Mouse (Mus musculus) midbrain, embryonic 15.5 days (tissue): ENCODE measurements around the gene Cenpf. TPM values are rescaled to one million over a fixed set of nuclear protein-coding genes. Genes with fewer than 3 reads are reported as not detected.

Experiments
- ATAC-seq: fragments of 200-750 bp; cut with Nextera tagmentation; replicated peaks from 2 replicates; pipeline ENCODE4 v1.8.0; 2017; ENCODE audit warnings: moderate TSS enrichment
- H3K27ac ChIP-seq: fragments of 300-500 bp; sonication (generic); 2 replicates; pipeline ENCODE4 v1.5.1; 2015; ENCODE audit warnings: mild to moderate bottlenecking, inconsistent platforms
- H3K27me3 ChIP-seq: fragments of 300-500 bp; sonication (generic); replicated peaks from 2 replicates; pipeline ENCODE4 v1.6.1; 2015; ENCODE audit warnings: inconsistent platforms
- H3K36me3 ChIP-seq: fragments of 300-500 bp; sonication (generic); replicated peaks from 2 replicates; pipeline ENCODE4 v1.6.1; 2015; ENCODE audit warnings: inconsistent platforms
- H3K4me1 ChIP-seq: fragments of 300-500 bp; sonication (generic); 2 replicates; pipeline ENCODE4 v1.6.1; 2015; ENCODE audit warnings: inconsistent platforms
- H3K4me2 ChIP-seq: fragments of 300-500 bp; sonication (generic); 2 replicates; pipeline ENCODE4 v1.6.1; 2015; ENCODE audit warnings: inconsistent platforms, mild to moderate bottlenecking, moderate library complexity
- H3K4me3 ChIP-seq: fragments of 300-500 bp; sonication (generic); 2 replicates; pipeline ENCODE4 v1.5.1; 2015; ENCODE audit warnings: mild to moderate bottlenecking, inconsistent platforms
- H3K9ac ChIP-seq: fragments of 300-500 bp; sonication (generic); 2 replicates; pipeline ENCODE4 v1.6.1; 2015; ENCODE audit warnings: mild to moderate bottlenecking, inconsistent platforms
- H3K9me3 ChIP-seq: fragments of 300-500 bp; sonication (generic); 2 replicates; pipeline ENCODE4 v1.6.1; 2016; ENCODE audit warnings: inconsistent platforms
- WGBS: fragments of 180-500 bp; shearing (Covaris S2); methylation state at CpG from one replicate; pipeline ENCODE4 v1.1.7; 2015; ENCODE audit warnings: mixed read lengths; 5-methylcytosine and 5-hydroxymethylcytosine counted together
- polyA plus RNA-seq: library from polyadenylated mRNA; unstranded; fragments of >200 nt; fragmentation: Nextera tagmentation; extraction: Ambion mirVana; gene quantifications from 2 replicates; pipeline ENCODE4 v1.2.1, GENCODE M21; 2015

Gene Cenpf
- polyA plus RNA-seq, 1 experiment from 2014 or later: 12.0 TPM

DNA sequence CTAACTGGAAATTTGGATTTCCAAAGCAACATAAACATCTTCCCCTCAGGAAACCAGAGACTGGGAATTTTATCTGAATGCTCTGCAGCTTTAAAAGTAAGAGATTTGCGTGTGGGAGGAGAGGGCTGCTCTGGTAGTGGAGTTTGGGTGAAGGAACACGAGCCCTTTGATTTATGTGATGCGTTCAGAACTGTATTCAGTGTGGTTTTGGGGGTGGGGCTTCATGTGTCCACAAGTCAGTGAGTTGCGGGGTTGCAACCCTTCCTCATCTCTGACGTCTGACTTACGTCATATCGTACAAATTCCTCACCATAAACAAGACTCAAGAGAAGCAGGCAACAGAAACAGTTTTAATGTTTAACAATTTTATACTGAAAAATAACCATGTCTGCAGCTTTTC is 74.8 kb downstream of the Cenpf start:
- ATAC-seq: no peak
- no peak overlapping the region for H3K9ac ChIP-seq
- no peaks in the 10 kb centered on the region for H3K4me1 ChIP-seq
- 80% methylated on average over 7 of the region's 7 CpGs for WGBS
- no peaks in the 10 kb centered on the region for H3K9me3 ChIP-seq
- H3K4me3 ChIP-seq: no peak overlapping the region
- H3K27me3 ChIP-seq: no peaks in the 10 kb centered on the region
- H3K4me2 ChIP-seq: no peak overlapping the region
- no peaks in the 10 kb centered on the region for H3K36me3 ChIP-seq
- no peak overlapping the region for H3K27ac ChIP-seq

DNA sequence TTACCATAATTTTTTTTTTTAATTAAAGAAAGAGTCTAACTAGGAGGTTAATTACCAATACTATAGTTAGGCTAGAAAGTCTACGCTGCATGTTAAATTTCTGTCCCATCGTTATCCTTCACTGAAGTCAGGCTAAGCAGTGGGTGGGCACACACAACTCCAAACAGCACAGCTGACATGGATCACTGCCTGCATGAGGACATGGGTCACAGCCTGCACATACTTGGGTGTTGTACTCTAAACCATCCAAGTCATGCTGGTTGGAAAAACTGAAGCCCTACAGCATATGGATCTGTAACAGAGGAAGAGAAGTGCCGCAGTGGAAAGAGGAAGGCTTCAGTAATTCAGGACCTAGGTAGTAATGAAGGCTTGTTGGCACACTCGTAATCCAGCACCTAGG is 76.1 kb downstream of the Cenpf start:
- no peaks in the 10 kb centered on the region for H3K36me3 ChIP-seq
- H3K4me1 ChIP-seq: no peaks in the 10 kb centered on the region
- H3K9me3 ChIP-seq: no peaks in the 10 kb centered on the region
- no peak overlapping the region for H3K4me3 ChIP-seq
- no peak for ATAC-seq
- WGBS: 71% methylated on average over 4 of the region's 4 CpGs
- no peaks in the 10 kb centered on the region for H3K27me3 ChIP-seq
- H3K9ac ChIP-seq: no peak overlapping the region
- no peak overlapping the region for H3K27ac ChIP-seq
- no peak overlapping the region for H3K4me2 ChIP-seq

DNA sequence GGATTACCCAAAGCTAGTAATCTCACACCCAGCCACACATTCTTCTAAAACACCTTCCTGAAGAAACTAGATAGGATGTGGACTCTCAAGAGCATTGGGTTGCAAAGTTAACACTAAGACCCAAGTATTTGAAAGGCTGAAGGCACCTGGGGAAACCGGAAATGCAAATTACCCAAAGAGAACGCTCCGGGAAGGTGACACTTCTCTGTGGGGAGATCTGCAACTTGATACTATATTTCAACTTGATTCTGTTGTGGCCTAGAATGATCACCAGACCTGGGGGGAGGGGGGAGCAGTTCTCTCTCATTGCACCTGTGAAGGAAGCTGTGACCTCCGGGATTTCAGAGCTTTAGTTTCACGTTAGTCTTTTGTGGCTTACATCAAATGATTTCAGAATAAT is 79.2 kb downstream of the Cenpf start:
- H3K36me3 ChIP-seq: no peaks in the 10 kb centered on the region
- H3K4me1 ChIP-seq: no peaks in the 10 kb centered on the region
- H3K27ac ChIP-seq: no peak overlapping the region
- H3K9me3 ChIP-seq: no peaks in the 10 kb centered on the region
- no peak overlapping the region for H3K4me3 ChIP-seq
- no peak for ATAC-seq
- H3K4me2 ChIP-seq: no peak overlapping the region
- WGBS: 38% methylated on average over 5 of the region's 5 CpGs
- no peaks in the 10 kb centered on the region for H3K27me3 ChIP-seq
- no peak overlapping the region for H3K9ac ChIP-seq

DNA sequence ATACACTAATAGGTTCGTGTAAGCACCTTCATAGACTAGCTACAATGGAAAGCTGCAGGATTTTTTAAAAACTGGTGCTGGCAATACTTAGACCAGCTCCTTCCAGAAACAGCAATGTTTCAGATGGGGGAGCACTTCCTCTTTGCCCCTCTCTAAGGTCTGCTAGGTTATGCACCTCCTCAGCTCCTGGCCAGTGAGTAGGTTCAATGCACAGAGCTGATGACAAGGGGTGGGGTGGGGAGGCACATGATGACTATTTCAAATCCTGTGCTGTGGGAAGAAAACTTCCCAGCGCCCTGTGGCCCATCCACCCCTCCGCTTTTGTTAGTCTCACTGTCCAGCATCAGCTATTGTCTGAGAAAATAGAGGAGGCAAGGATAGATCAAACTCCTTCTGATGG is 79.8 kb downstream of the Cenpf start:
- Histone ChIP-seq H3K4me3 (no peak overlapping the region), H3K9ac (no peak overlapping the region), H3K36me3 (no peaks in the 10 kb centered on the region), H3K4me1 (no peaks in the 10 kb centered on the region), H3K9me3 (no peaks in the 10 kb centered on the region), H3K27ac (no peak overlapping the region), H3K4me2 (no peak overlapping the region), H3K27me3 (no peaks in the 10 kb centered on the region)
- no peak for ATAC-seq
- WGBS: 80% methylated on average over 3 of the region's 3 CpGs

DNA sequence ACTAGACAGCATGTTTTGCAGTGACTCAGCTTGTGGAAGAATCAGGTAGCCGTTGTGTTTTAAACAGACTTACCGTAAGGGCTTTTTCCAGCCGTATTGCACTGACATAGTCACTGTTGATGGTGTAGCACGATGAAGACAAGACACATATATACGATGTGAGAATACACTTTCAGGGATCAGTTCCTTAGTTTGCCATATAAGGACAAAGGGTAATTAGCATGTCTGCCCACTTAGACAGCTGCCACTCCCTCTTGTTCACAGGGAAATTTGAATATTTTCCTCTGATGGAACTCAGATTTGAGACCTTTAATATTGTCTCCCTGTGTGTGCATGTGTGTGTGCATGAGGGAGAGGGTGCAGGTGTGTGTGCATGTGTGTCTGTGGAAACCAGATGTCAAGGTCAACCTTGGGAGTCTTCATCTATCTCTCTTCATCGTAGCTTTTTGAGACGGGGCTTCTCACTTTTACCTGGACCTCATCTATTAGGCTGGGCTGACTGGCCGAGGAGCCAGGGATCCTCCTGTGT is 82.2 kb downstream of the Cenpf start:
- 94% methylated on average over 8 of the region's 8 CpGs for WGBS
- Histone ChIP-seq H3K4me2 (no peak overlapping the region), H3K4me1 (no peaks in the 10 kb centered on the region)

DNA sequence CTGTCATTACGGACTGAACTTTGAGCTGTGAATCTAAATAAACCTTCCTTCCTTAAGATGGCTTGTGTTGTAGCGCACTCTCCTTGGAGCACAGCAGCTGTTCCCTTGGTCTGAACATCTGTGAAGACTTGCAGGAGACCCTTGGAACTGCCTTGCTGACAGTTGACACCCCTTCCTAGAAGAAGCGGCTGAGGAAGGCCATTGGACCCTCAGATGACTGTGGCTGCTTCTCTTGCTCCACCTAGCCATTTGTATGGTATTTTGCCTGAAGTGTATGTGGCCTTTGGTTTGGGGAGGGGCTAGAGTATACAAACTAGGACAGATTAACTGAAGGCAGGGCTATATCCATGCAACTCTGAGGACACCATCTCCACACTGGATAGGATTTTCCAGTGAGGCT is 90.8 kb downstream of the Cenpf start:
- Histone ChIP-seq H3K36me3 (no peaks in the 10 kb centered on the region), H3K9me3 (no peaks in the 10 kb centered on the region), H3K4me3 (no peak overlapping the region), H3K27ac (no peak overlapping the region), H3K4me1 (no peaks in the 10 kb centered on the region), H3K27me3 (no peaks in the 10 kb centered on the region), H3K9ac (no peak overlapping the region), H3K4me2 (no peak overlapping the region)
- WGBS: 88% methylated on average over 3 of the region's 3 CpGs
- ATAC-seq: no peak

More for the DNA sequence above, 82.2 kb downstream of the Cenpf start:
- ATAC-seq: no peak
- Histone ChIP-seq H3K27ac (no peak overlapping the region), H3K4me3 (no peak overlapping the region), H3K36me3 (no peaks in the 10 kb centered on the region), H3K27me3 (no peaks in the 10 kb centered on the region), H3K9ac (no peak overlapping the region), H3K9me3 (no peaks in the 10 kb centered on the region)

Other genes starting within 250 kb of the Cenpf start
- gene Ptpn14, start 40.2 kb upstream of the Cenpf start, polyA plus RNA-seq: 1.5 and 2.1 TPM in 2 replicates
- gene Smyd2, start 234.3 kb upstream of the Cenpf start, polyA plus RNA-seq: 71.3 and 71.8 TPM in 2 replicates